8 mouse cellular contexts compared by ENCODE assay signal in the genomic region with DNA sequence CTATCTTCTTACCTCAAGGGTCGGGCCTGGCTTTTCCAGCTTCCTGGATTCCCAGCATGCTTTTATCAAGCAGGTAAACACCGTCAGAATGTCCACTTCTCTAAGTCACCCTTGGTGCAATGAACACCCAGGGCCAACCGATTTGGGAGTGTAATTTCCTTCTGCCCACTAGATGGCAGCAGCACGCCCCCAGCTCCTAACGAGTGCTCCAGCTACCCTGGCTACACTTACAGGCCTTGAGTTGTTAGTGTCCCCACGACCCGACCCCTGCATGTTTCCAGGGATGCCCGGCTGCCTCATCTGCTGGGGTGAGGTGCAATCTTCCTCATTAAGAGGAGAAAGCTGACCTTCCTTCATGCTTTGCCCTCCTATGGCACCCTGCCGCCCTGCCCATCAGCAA. TPM values are rescaled to one million over a fixed set of nuclear protein-coding genes. Genes with fewer than 3 reads are reported as not detected.
DNase-seq lines count a peak whose midpoint lies in the region; ATAC-seq and TF ChIP-seq lines count a peak whose summit lies in the region.

No protein-coding gene starts in this region.

- H3K9ac ChIP-seq in lung, embryonic 14.5 days, result no peak overlapping the region

- no peak for DNase-seq in frontal cortex, postnatal 25 days (ENCODE audit: low spot score in 2 of 2)
- peak; percentile 44 for DNase-seq in urinary bladder, postnatal 25 days (ENCODE audit: low spot score)
- no peak for DNase-seq in urinary bladder, adult 2 months (ENCODE audit: low spot score)
- DNase-seq in lung, embryonic 14.5 days, result peak; percentile 85
- peak; percentile 77 for DNase-seq in retina, postnatal 1 day

- ATAC-seq in frontal cortex, adult (ENCODE audit: low TSS enrichment), result peak; percentile 91
- ATAC-seq in common myeloid progenitor, adult 5-6 weeks (replicated peaks; ENCODE audit: low read depth, poor library complexity, severe bottlenecking), result peak; percentile 87
- ATAC-seq in hematopoietic stem cell, adult 5-6 weeks (replicated peaks in 1 of 2; ENCODE audit: insufficient read depth in 1 of 2, low FRiP score in 2 of 2, low TSS enrichment in 1 of 2, low read depth in 1 of 2, poor library complexity in 2 of 2, severe bottlenecking in 2 of 2), result peak; percentile 75 to 85
- peak; percentile 56; the same call in 1 of the 2 replicates for ATAC-seq in lung, embryonic 14.5 days (ENCODE audit: insufficient read depth)

- no peaks in the 10 kb centered on the region for H3K36me3 ChIP-seq in lung, embryonic 14.5 days (ENCODE audit: insufficient read depth)

- H3K9me3 ChIP-seq in lung, embryonic 14.5 days (ENCODE audit: low read depth, low read length), result no peaks in the 10 kb centered on the region

- WGBS in lung, embryonic 14.5 days, result 11% methylated on average over 9 of the region's 9 CpGs

- H3K4me3 ChIP-seq in lung, embryonic 14.5 days (ENCODE audit: low read depth, low read length), result no peak overlapping the region

- TF ChIP-seq CTCF in lung, embryonic 14.5 days (IDR thresholded peaks at IDR 0.05; ENCODE audit: low read depth), result peak; percentile 95

- no peaks in the 10 kb centered on the region for H3K4me1 ChIP-seq in lung, embryonic 14.5 days (ENCODE audit: insufficient read depth)

- H3K27ac ChIP-seq in lung, embryonic 14.5 days (ENCODE audit: low read depth), result no peak overlapping the region

- H3K27me3 ChIP-seq in lung, embryonic 14.5 days (ENCODE audit: insufficient read depth, low read length), result no peaks in the 10 kb centered on the region

- no peak overlapping the region for H3K4me2 ChIP-seq in lung, embryonic 14.5 days

RNA-seq across cellular contexts. Expression of a gene that starts 51.2 kb away (rescaled TPM):
- 13.4 and 14.3 TPM in 2 replicates for polyA plus RNA-seq in urinary bladder, adult 2 months (2012; rRNA removed)
- 25.8 and 26.5 TPM in 2 replicates for total RNA-seq in common myeloid progenitor, adult 5-6 weeks (2017)
- 24.0 and 35.9 TPM in 2 replicates for total RNA-seq in hematopoietic stem cell, adult 5-6 weeks (2017)
- polyA plus RNA-seq in lung, embryonic 14.5 days (2014; fragmentation: Nextera tagmentation; extraction: Ambion mirVana), result 31.9 and 32.4 TPM in 2 replicates

Comparison
In these comparisons a context has a peak if more than half of its experiments do, and no peak if none do; other contexts are left out.
1. DNase-seq: peak in urinary bladder, postnatal 25 days (single experiment), lung, embryonic 14.5 days (single experiment) and retina, postnatal 1 day (single experiment); none in frontal cortex, postnatal 25 days (0 of 2) and urinary bladder, adult 2 months (single experiment).
2. Peak in every context shown above with its lines, with median percentiles within 50 percentile points of each other: ATAC-seq.